Mouse (Mus musculus): Measurements from ENCODE around the gene Rgs2. TPM values are rescaled to one million over a fixed set of nuclear protein-coding genes. Genes with fewer than 3 reads are reported as not detected.

Gene Rgs2
- polyA plus RNA-seq, 1 experiment from 2014 or later: 119 TPM

DNA sequence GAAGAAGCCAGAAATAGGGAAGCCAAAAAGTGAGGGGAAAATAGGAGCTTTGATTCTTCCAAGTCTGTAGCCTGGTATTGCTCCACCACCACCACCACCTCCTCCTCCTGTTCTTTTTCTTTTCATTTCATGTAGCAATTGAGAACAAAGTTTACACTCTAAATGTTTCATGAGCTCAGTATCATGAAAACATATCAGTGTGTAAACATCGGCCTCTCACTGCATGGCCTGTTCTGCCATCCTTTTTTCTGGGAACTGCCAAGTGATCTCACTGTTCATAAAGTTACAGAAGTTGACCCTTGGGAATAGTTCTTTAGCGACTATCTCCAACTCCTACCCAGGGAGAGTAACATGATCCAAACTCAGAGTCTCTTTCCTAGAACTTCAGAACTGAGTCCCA, 51.1 kb downstream of the Rgs2 start:
- Histone ChIP-seq H3K9ac (ENCODE audit: low read length) (no peak overlapping the region), H3K27ac (replicated peaks) (no peak overlapping the region), H3K27me3 (ENCODE audit: control insufficient read depth, insufficient read depth, low read length) (no peaks in the 10 kb centered on the region), H3K4me3 (ENCODE audit: low read depth, low read length) (no peak overlapping the region), H3K4me1 (replicated peaks; ENCODE audit: control insufficient read depth, insufficient read depth) (no peaks in the 10 kb centered on the region), H3K36me3 (ENCODE audit: control insufficient read depth, insufficient read depth, low read length) (no peaks in the 10 kb centered on the region), H3K9me3 (ENCODE audit: control insufficient read depth, low read length) (no peaks in the 10 kb centered on the region), H3K4me2 (replicated peaks; ENCODE audit: low read depth) (no peak overlapping the region)
- peak; percentile 75 for ATAC-seq (ENCODE audit: low FRiP score, low TSS enrichment)
- DNase-seq (ENCODE audit: low spot score): no peak
- no peak for TF ChIP-seq CTCF (IDR thresholded peaks at IDR 0.05; ENCODE audit: low read depth)
- TF ChIP-seq EP300 (optimal IDR thresholded peaks at IDR 0.05): no peak
- 36% methylated on average over 2 of the region's 2 CpGs for WGBS

Other genes starting within 250 kb of the Rgs2 start
- gene Trove2, start 227.1 kb downstream of the Rgs2 start, polyA plus RNA-seq (2015; fragmentation: Nextera tagmentation; extraction: Ambion mirVana): 8.7 and 8.9 TPM in 2 replicates
- 57.6 and 61.5 TPM in 2 replicates for gene Uchl5, start 226.9 kb downstream of the Rgs2 start, polyA plus RNA-seq (2015; fragmentation: Nextera tagmentation; extraction: Ambion mirVana)
- gene Rgs13, start 173.2 kb upstream of the Rgs2 start, polyA plus RNA-seq (2015; fragmentation: Nextera tagmentation; extraction: Ambion mirVana): 0.30 and 0.67 TPM in 2 replicates
- gene Rgs1, start 245.1 kb upstream of the Rgs2 start, polyA plus RNA-seq (2015; fragmentation: Nextera tagmentation; extraction: Ambion mirVana): 1.3 and 1.7 TPM in 2 replicates

Measured in stomach, postnatal 0 days (tissue).